Mouse (Mus musculus): ENCODE data around the gene Cabin1. TPM values are rescaled to one million over a fixed set of nuclear protein-coding genes. Genes with fewer than 3 reads are reported as not detected.
"Not testable (repeated sequence)": the region's sequence is repeated elsewhere in the genome, so short reads cannot be mapped to it uniquely, and the experiment has no call there.

The Cabin1 gene
- polyA plus RNA-seq, 1 experiment from 2014 or later, result 13.6 TPM

DNA sequence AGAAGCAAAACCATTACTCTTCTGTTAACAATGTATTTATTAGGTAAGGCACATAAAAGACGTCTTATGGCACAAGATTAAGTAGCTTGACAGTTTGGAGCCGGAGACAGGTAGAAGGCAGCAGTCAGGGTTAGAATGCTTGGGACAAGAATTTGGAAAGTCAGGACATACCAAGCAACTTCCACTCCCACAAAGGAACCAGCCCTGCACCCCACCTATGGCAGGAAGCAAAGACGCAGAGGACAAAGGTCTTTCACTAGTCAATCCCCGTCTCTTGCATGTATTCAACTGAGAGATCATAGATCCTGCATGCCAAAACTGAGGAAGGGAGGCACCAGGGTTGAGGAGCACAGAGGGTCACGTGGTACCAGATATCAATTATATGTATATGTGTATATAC lies 10.0 kb upstream of the Cabin1 start:
- Histone ChIP-seq H3K9me3 (replicated peaks; ENCODE audit: control insufficient read depth, low read length) (no peaks in the 10 kb centered on the region), H3K36me3 (ENCODE audit: control insufficient read depth, insufficient read depth) (no peaks in the 10 kb centered on the region), H3K4me3 (ENCODE audit: low read depth, low read length) (no peak overlapping the region), H3K9ac (ENCODE audit: low read depth, low read length) (no peak overlapping the region), H3K27me3 (ENCODE audit: control insufficient read depth, insufficient read depth, low read depth, low read length) (peaks cover 4% of the 10 kb centered on the region), H3K4me2 (ENCODE audit: low read depth, low read length) (no peak overlapping the region; the same call in 1 of the 2 replicates), H3K27ac (ENCODE audit: low read length) (no peak overlapping the region), H3K4me1 (ENCODE audit: control insufficient read depth, low read depth, low read length) (peaks cover 14% of the 10 kb centered on the region)
- no peak for ATAC-seq (ENCODE audit: low read depth)
- WGBS (ENCODE audit: insufficient replicate concordance), result 75% methylated on average over 5 of the region's 5 CpGs

DNA sequence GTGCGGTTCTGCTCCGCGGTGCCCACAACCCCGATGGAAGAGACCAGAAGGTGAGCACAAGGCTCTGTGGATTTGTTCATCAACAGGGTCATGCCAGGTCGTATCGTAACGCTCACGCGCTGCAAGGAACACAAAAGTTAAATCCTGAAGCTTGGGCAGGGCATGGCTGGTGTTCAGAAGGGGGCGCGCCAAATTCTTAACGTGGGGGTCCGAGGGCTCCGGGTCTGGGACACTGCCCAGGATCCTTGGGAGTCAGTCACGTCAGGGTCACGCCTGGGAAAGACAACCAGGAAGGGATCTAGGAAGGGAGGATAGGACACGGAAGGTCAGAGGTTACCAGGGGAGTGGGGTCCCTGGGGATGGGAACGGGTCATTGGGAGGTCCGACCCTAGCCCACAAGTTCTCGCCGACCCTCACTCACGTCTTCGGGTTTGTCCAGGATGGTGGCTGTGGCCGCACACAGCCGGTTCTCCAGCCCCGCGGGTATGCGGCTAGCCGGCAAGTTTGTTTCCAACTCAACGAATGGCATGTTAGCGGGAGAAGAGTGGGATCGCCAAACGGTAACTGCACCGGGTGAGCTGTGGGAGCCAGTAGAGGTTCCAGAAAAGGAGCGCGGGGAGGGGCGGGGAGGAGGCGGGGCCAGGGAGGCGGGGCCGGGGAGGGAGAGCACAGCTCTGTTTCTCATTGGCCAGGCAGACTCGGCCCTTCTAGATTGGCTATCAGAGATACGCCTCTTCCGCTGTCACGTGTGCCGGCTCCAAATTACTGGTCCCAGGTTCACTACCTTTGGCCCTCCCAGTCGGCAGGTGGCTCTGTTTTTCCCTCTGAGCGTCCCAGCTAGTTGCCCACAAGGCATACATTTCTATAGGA lies 8.9 kb upstream of the Cabin1 start, which contains the start of gene Ddt:
Gene Ddt, minus strand, starts transcription at position 620 of the 870 bp plus-strand sequence.
- H3K27ac ChIP-seq (ENCODE audit: low read length), result peak within 1 kb of the TSS; percentile 61
- H3K4me3 ChIP-seq (ENCODE audit: low read depth, low read length), result peak within 1 kb of the TSS; percentile 77
- no peaks in the 10 kb centered on the region for H3K36me3 ChIP-seq (ENCODE audit: control insufficient read depth, insufficient read depth)
- ATAC-seq (ENCODE audit: low read depth), result peak; percentile 95
- no peaks in the 10 kb centered on the region for H3K9me3 ChIP-seq (replicated peaks; ENCODE audit: control insufficient read depth, low read length)
- H3K4me2 ChIP-seq (ENCODE audit: low read depth, low read length), result peak within 1 kb of the TSS; percentile 98
- under 1% methylated on average over 45 of the region's 47 CpGs for WGBS (ENCODE audit: insufficient replicate concordance)
- H3K27me3 ChIP-seq (ENCODE audit: control insufficient read depth, insufficient read depth, low read depth, low read length), result peaks cover 3% of the 10 kb centered on the region; the same call in 1 of the 2 replicates
- H3K4me1 ChIP-seq (ENCODE audit: control insufficient read depth, low read depth, low read length), result peaks cover 14% of the 10 kb centered on the region
- peak within 1 kb of the TSS; percentile 79 for H3K9ac ChIP-seq (ENCODE audit: low read depth, low read length)

DNA sequence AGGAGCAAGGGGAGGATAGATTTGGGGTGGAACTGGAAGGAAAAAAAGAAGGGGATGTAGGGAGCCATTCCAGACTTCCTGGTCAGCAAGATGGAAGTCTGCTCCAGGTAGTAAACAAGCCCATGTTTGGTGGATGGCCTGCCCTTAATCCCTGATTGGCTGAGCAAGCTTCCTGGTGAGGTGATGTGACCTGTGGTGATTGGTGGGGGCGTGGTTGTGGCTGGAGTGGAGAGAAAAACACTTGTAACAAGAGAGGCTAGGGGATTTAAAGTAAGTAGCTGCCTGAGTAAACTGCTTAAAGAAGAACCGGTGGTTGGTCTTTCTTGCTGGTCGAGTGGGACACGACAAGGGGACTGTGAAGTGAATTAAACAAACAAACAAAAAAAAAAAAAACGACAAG lies 3.6 kb upstream of the Cabin1 start:
- not testable (repeated sequence) for H3K27me3 ChIP-seq (ENCODE audit: control insufficient read depth, insufficient read depth, low read depth, low read length); ATAC-seq (ENCODE audit: low read depth); H3K27ac ChIP-seq (ENCODE audit: low read length); H3K9me3 ChIP-seq (replicated peaks; ENCODE audit: control insufficient read depth, low read length); H3K9ac ChIP-seq (ENCODE audit: low read depth, low read length); H3K36me3 ChIP-seq (ENCODE audit: control insufficient read depth, insufficient read depth); H3K4me3 ChIP-seq (ENCODE audit: low read depth, low read length); H3K4me2 ChIP-seq (ENCODE audit: low read depth, low read length)
- peaks cover 18% of the 10 kb centered on the region for H3K4me1 ChIP-seq (ENCODE audit: control insufficient read depth, low read depth, low read length)
- 38% methylated on average over 5 of the region's 5 CpGs for WGBS (ENCODE audit: insufficient replicate concordance)

DNA sequence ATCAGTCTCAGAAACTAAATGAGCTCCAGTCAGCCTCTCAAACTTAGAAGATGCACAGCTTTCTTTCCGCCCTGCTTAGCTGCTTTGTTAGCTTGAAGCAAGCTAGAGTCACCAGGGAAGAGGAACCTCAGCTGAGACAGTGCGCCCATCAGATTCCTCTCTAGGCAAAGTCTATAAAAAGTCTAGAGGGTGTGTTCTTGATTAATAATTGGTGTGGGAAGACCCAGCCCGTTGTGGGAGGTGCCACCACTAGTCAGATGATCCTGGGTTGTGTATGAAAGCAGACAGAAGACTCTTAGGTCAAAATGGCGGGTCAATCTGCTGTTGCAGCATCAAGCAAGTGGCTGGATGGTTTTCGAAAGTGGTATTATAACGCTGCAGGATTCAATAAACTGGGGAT lies 2.7 kb upstream of the Cabin1 start:
- ATAC-seq (ENCODE audit: low read depth), result no peak

DNA sequence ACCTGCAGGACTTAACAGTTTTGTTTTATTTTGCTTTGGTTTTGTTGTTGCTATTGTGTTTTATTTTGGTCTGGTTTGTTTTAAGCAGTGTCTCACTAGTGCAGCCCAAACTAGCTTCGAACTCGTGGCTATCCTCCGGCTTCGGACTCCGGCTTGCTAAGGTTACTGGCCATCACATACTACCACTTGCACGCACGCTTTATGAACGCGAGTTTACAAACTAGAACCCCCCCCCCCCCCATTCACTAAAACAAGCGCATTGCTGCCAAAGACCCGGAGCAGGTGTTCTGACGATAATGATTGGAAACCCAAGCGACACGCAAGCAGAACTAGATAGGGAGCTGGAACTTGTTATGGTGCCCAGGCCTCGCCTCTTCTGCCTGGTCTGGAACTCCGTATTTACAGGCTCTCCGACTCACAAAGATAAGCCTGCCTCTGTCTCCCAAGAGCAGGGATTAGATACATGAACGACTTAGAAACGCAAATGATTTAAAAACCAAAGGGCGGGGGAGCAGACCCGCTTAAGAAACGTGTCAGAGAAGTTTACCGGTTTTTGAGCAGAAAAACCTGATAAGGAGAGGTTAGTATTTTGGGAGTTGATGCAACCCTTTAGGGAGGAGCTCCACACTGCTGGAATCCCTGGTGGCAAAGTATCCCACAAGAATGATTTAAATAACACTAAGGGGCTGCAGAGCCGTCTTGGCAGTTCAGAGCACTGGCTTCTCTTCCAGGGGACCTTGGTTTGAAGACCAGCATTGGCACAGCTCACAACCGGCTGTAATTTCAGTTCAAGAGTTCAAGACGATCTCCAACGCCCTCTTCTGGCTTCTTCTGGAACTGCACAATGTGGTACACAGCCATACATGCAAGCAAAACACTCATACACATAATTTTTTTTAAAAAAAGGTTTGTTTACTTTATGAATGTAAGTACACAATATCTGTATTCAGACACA lies 655 bp upstream of the Cabin1 start:
- peak; percentile 42 for ATAC-seq (ENCODE audit: low read depth)

More for the DNA sequence above, 2.7 kb upstream of the Cabin1 start:
- Histone ChIP-seq H3K9me3 (replicated peaks; ENCODE audit: control insufficient read depth, low read length) (no peaks in the 10 kb centered on the region), H3K9ac (ENCODE audit: low read depth, low read length) (no peak overlapping the region), H3K4me2 (ENCODE audit: low read depth, low read length) (no peak overlapping the region), H3K27ac (ENCODE audit: low read length) (no peak overlapping the region), H3K4me3 (ENCODE audit: low read depth, low read length) (no peak overlapping the region), H3K27me3 (ENCODE audit: control insufficient read depth, insufficient read depth, low read depth, low read length) (no peaks in the 10 kb centered on the region), H3K36me3 (ENCODE audit: control insufficient read depth, insufficient read depth) (no peaks in the 10 kb centered on the region), H3K4me1 (ENCODE audit: control insufficient read depth, low read depth, low read length) (peaks cover 17% of the 10 kb centered on the region)
- WGBS (ENCODE audit: insufficient replicate concordance), result 67% methylated on average over 6 of the region's 6 CpGs

DNA sequence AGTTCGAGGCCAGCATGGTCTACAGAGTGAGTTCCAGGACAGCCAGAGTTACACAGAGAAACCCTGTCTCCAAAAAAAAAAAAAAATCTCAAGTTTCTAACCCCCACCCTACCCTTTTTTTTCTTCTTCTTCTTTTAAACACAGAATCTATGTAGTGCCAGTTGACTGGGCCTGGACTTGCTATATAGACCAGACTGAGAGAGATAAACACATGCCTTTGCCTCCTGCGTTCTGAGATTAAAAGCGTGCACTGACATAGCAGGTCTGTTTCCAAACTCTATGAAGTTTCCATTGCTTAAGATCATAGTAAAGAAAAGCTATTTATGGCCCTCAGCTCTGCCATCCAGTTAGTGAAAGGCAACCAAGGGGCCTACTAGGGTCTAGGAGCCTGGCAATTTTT lies 1.7 kb downstream of the Cabin1 start:
- Histone ChIP-seq H3K27ac (ENCODE audit: low read length) (peak overlapping the region; percentile 80), H3K9ac (ENCODE audit: low read depth, low read length) (peak overlapping the region; percentile 49), H3K4me3 (ENCODE audit: low read depth, low read length) (peak overlapping the region; percentile 47), H3K9me3 (replicated peaks; ENCODE audit: control insufficient read depth, low read length) (no peaks in the 10 kb centered on the region), H3K4me2 (ENCODE audit: low read depth, low read length) (peak overlapping the region; percentile 90), H3K4me1 (ENCODE audit: control insufficient read depth, low read depth, low read length) (peaks cover 19% of the 10 kb centered on the region), H3K27me3 (ENCODE audit: control insufficient read depth, insufficient read depth, low read depth, low read length) (no peaks in the 10 kb centered on the region), H3K36me3 (ENCODE audit: control insufficient read depth, insufficient read depth) (peaks cover 6% of the 10 kb centered on the region)
- ATAC-seq (ENCODE audit: low read depth), result peak; percentile 25
- 43% methylated on average over 3 of the region's 3 CpGs for WGBS (ENCODE audit: insufficient replicate concordance)

More for the DNA sequence above, 655 bp upstream of the Cabin1 start:
- Histone ChIP-seq H3K4me1 (ENCODE audit: control insufficient read depth, low read depth, low read length) (peaks cover 19% of the 10 kb centered on the region), H3K4me3 (ENCODE audit: low read depth, low read length) (peak overlapping the region; percentile 97), H3K9me3 (replicated peaks; ENCODE audit: control insufficient read depth, low read length) (no peaks in the 10 kb centered on the region), H3K4me2 (ENCODE audit: low read depth, low read length) (peak overlapping the region; percentile 92), H3K27me3 (ENCODE audit: control insufficient read depth, insufficient read depth, low read depth, low read length) (no peaks in the 10 kb centered on the region), H3K36me3 (ENCODE audit: control insufficient read depth, insufficient read depth) (no peaks in the 10 kb centered on the region), H3K9ac (ENCODE audit: low read depth, low read length) (peak overlapping the region; percentile 88), H3K27ac (ENCODE audit: low read length) (peak overlapping the region; percentile 96)
- WGBS (ENCODE audit: insufficient replicate concordance), result under 1% methylated on average over 27 of the region's 27 CpGs

DNA sequence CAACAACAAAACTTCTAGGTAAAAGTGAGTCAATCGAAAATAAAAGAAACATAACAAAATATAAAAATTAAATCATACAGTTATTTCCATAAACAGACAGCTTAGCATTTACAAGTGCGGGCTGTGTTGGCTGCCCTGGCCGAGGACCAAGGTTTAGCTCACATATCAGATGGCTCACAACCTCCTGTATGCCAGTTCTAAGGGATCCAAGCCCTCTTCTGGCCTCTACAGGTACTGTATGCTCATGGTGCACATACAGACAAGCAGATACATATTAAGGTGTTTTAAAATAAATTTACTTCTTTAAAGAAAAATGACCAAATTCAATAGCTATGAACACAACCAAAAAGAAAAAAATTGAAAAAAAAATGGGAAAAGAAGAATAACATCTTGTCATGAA lies 3.8 kb downstream of the Cabin1 start:
- no peak for ATAC-seq (ENCODE audit: low read depth)
- no peak overlapping the region for H3K4me3 ChIP-seq (ENCODE audit: low read depth, low read length)
- no peak overlapping the region for H3K27ac ChIP-seq (ENCODE audit: low read length)
- no peak overlapping the region for H3K9ac ChIP-seq (ENCODE audit: low read depth, low read length)
- H3K36me3 ChIP-seq (ENCODE audit: control insufficient read depth, insufficient read depth), result peaks cover 6% of the 10 kb centered on the region
- no peak overlapping the region for H3K4me2 ChIP-seq (ENCODE audit: low read depth, low read length)
- H3K9me3 ChIP-seq (replicated peaks; ENCODE audit: control insufficient read depth, low read length), result no peaks in the 10 kb centered on the region
- peaks cover 19% of the 10 kb centered on the region for H3K4me1 ChIP-seq (ENCODE audit: control insufficient read depth, low read depth, low read length)
- H3K27me3 ChIP-seq (ENCODE audit: control insufficient read depth, insufficient read depth, low read depth, low read length), result no peaks in the 10 kb centered on the region
- 89% methylated on average over 3 of the region's 3 CpGs for WGBS (ENCODE audit: insufficient replicate concordance)

DNA sequence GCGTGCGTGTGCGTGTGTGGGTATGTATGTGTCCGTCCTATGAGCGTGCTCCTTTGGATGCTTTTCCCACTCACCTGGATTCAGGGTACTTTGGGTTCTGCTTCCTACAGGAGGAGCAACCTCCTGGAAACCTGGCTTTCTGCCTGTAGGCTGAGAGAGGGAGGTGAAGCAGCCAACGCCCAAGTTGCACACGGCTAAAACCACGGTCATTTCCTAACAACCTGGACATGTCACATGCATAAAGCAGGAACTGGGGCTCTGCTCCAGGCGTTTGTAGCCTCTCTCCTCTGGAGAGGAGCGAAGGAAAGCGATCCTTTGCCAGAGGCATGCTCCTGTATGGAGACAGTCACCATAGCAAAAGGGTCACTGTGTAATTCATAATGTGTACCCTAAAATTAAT lies 7.4 kb downstream of the Cabin1 start:
- H3K27ac ChIP-seq (ENCODE audit: low read length), result no peak overlapping the region
- H3K9me3 ChIP-seq (replicated peaks; ENCODE audit: control insufficient read depth, low read length), result no peaks in the 10 kb centered on the region
- peaks cover 29% of the 10 kb centered on the region for H3K36me3 ChIP-seq (ENCODE audit: control insufficient read depth, insufficient read depth)
- WGBS (ENCODE audit: insufficient replicate concordance), result 80% methylated on average over 11 of the region's 11 CpGs
- H3K27me3 ChIP-seq (ENCODE audit: control insufficient read depth, insufficient read depth, low read depth, low read length), result no peaks in the 10 kb centered on the region
- no peak overlapping the region for H3K4me2 ChIP-seq (ENCODE audit: low read depth, low read length)
- H3K4me3 ChIP-seq (ENCODE audit: low read depth, low read length), result no peak overlapping the region
- no peak for ATAC-seq (ENCODE audit: low read depth)
- H3K4me1 ChIP-seq (ENCODE audit: control insufficient read depth, low read depth, low read length), result peaks cover 1% of the 10 kb centered on the region; the same call in 1 of the 2 replicates
- H3K9ac ChIP-seq (ENCODE audit: low read depth, low read length), result no peak overlapping the region
